Mouse (Mus musculus): Measurements from ENCODE around the gene Arhgef28. TPM values are rescaled to one million over a fixed set of nuclear protein-coding genes. Genes with fewer than 3 reads are reported as not detected.

Gene Arhgef28
- polyA plus RNA-seq, 1 experiment = 3.3 TPM

- H3K27ac ChIP-seq (ENCODE audit: insufficient read depth, low read depth, low read length) = no peak overlapping the region
- no peak overlapping the region for H3K4me3 ChIP-seq (ENCODE audit: low read depth, low read length)
- H3K4me1 ChIP-seq (ENCODE audit: control insufficient read depth, insufficient read depth, insufficient read length, low read length) = no peaks in the 10 kb centered on the region
- H3K27me3 ChIP-seq (ENCODE audit: control insufficient read depth, insufficient read depth, low read length) = no peaks in the 10 kb centered on the region
- no peaks in the 10 kb centered on the region for H3K36me3 ChIP-seq (ENCODE audit: control insufficient read depth, insufficient read depth, low read length)
- WGBS = 62% methylated on average over 4 of the region's 4 CpGs
- TF ChIP-seq POLR2A (IDR thresholded peaks at IDR 0.05; ENCODE audit: low read depth, low read length) (no peak), CTCF (IDR thresholded peaks at IDR 0.05; ENCODE audit: extremely low read depth, insufficient read length, insufficient replicate concordance, low read depth, low read length) (no peak)
These were observed 192.5 kb downstream of the Arhgef28 start for GRCm38 (mm10) chr13:98013715-98014114.

DNA sequence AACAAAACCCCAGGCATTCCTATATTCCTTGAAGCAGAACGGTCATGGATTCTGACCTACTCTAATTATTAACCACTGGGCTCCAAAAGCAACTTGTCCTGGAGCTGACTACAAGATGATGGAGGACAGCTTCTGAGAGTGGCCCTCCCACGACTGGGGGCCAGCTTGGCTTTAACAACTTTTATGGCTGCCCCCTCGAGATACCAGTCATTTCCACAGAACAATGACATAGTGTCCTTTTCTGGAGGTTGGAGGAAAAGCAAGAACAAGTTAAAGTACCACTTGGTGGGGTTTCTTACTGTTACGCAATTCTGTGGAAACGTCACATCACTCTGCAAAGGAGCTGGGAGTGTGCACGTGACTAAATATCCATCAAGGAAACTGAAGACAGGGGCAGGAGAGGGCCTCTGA lies 194.3 kb downstream of the Arhgef28 start:
- WGBS = 60% methylated on average over 6 of the region's 6 CpGs
- Histone ChIP-seq H3K4me3 (ENCODE audit: low read depth, low read length) (no peak overlapping the region), H3K4me1 (ENCODE audit: control insufficient read depth, insufficient read depth, insufficient read length, low read length) (no peaks in the 10 kb centered on the region), H3K27me3 (ENCODE audit: control insufficient read depth, insufficient read depth, low read length) (no peaks in the 10 kb centered on the region), H3K36me3 (ENCODE audit: control insufficient read depth, insufficient read depth, low read length) (no peaks in the 10 kb centered on the region), H3K27ac (ENCODE audit: insufficient read depth, low read depth, low read length) (no peak overlapping the region)
- no peak for TF ChIP-seq POLR2A (IDR thresholded peaks at IDR 0.05; ENCODE audit: low read depth, low read length)
- no peak for TF ChIP-seq CTCF (IDR thresholded peaks at IDR 0.05; ENCODE audit: extremely low read depth, insufficient read length, insufficient replicate concordance, low read depth, low read length)

- Histone ChIP-seq H3K4me3 (ENCODE audit: low read depth, low read length) (no peak overlapping the region), H3K4me1 (ENCODE audit: control insufficient read depth, insufficient read depth, insufficient read length, low read length) (no peaks in the 10 kb centered on the region), H3K27me3 (ENCODE audit: control insufficient read depth, insufficient read depth, low read length) (no peaks in the 10 kb centered on the region), H3K27ac (ENCODE audit: insufficient read depth, low read depth, low read length) (no peak overlapping the region), H3K36me3 (ENCODE audit: control insufficient read depth, insufficient read depth, low read length) (no peaks in the 10 kb centered on the region)
- WGBS = 41% methylated on average over 4 of the region's 4 CpGs
- TF ChIP-seq CTCF (IDR thresholded peaks at IDR 0.05; ENCODE audit: extremely low read depth, insufficient read length, insufficient replicate concordance, low read depth, low read length) = no peak
- TF ChIP-seq POLR2A (IDR thresholded peaks at IDR 0.05; ENCODE audit: low read depth, low read length) = no peak
These were observed 197.2 kb downstream of the Arhgef28 start for GRCm38 (mm10) chr13:98009070-98009469.

DNA sequence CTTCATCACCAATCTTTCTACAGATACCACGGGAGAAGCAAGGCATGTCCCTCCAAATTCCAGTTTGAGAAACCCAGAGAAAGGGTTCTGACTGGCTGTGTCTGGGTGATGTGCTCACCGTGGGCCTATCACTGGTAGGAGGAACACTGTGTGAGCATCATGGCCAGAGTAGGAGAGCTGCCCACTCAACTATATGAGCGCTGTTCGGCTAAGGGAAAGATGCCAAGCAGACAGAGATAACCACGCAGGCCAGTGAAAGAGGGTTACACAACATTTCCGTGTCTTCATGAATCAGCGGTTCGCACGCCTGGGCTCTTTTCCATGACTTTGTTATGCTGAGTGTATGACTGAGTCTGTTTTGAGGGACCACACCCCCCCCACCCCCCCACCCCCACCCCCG lies 197.7 kb downstream of the Arhgef28 start:
- no peak overlapping the region for H3K27ac ChIP-seq (ENCODE audit: insufficient read depth, low read depth, low read length)
- WGBS = 80% methylated on average over 9 of the region's 10 CpGs
- no peaks in the 10 kb centered on the region for H3K4me1 ChIP-seq (ENCODE audit: control insufficient read depth, insufficient read depth, insufficient read length, low read length)
- no peaks in the 10 kb centered on the region for H3K27me3 ChIP-seq (ENCODE audit: control insufficient read depth, insufficient read depth, low read length)
- TF ChIP-seq POLR2A (IDR thresholded peaks at IDR 0.05; ENCODE audit: low read depth, low read length) = no peak
- no peak for TF ChIP-seq CTCF (IDR thresholded peaks at IDR 0.05; ENCODE audit: extremely low read depth, insufficient read length, insufficient replicate concordance, low read depth, low read length)
- no peaks in the 10 kb centered on the region for H3K36me3 ChIP-seq (ENCODE audit: control insufficient read depth, insufficient read depth, low read length)
- H3K4me3 ChIP-seq (ENCODE audit: low read depth, low read length) = no peak overlapping the region

DNA sequence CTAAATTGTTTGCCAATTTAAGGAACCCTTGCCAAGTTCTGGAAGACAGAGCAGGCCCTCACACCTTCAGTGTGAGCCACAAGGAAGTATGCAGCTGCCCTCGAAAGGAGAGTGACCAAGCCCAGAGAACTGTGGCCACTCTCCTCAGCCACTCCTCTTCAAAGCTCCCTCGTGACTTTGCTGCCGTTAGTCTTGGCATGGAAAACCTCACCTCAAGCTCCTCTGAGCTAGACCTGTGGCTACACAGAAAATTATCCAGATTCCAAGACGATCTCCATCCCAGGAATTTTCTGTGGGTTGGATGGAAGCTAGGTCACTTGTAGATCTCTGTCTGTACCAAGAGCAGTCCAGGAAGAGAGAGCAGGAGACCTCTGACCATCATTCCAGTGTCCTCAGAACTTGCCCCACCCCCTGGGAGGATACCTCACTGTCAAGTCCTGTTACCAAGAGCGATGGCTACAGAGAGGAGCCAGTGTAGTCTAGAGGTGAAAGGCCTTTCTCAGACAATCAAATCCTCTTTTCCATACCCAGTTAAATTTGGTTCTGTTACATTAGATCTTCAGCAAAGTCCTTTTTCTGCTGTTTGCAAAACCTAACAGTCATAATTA lies 200.5 kb downstream of the Arhgef28 start:
- TF ChIP-seq POLR2A (IDR thresholded peaks at IDR 0.05; ENCODE audit: low read depth, low read length) (no peak), CTCF (IDR thresholded peaks at IDR 0.05; ENCODE audit: extremely low read depth, insufficient read length, insufficient replicate concordance, low read depth, low read length) (no peak)
- WGBS = 79% methylated on average over 5 of the region's 5 CpGs
- H3K4me1 ChIP-seq (ENCODE audit: control insufficient read depth, insufficient read depth, insufficient read length, low read length) = no peaks in the 10 kb centered on the region

DNA sequence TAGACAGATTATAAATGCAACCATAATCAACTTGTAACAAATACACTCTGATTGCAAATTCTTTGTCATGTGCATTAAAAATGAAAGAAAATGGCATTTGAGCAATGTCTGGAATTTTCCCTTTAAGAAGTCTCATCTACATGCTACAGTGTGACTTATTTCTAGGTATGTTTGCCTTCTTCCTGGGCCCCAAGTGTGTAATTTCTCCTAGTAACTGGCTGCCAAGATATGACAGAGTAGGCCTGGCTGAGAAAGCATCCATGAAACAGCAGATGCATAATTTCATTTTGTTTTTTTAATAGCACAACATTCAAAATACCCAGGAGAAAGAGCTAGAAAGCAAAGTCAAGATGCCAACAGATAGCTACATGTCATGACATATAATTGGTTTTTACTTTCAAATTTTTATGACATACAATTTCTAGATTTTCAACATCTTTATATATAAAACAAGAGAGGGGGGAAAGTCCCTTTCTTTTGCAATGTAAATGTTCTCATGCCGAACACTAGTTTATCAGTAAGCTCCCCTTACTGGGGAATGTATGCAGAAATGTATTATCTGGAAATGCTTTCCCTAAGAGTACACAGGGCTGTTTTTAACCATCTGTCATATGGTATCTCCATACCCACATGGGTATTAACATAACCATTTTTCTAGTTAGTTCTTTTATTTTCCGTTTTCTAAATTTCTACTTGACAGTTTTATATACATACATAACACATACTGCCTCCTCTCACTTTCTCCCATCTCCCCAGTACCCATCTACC lies 201.4 kb downstream of the Arhgef28 start:
- no peak overlapping the region for H3K4me3 ChIP-seq (ENCODE audit: low read depth, low read length)
- H3K27ac ChIP-seq (ENCODE audit: insufficient read depth, low read depth, low read length) = no peak overlapping the region
- no peaks in the 10 kb centered on the region for H3K27me3 ChIP-seq (ENCODE audit: control insufficient read depth, insufficient read depth, low read length)
- TF ChIP-seq CTCF (IDR thresholded peaks at IDR 0.05; ENCODE audit: extremely low read depth, insufficient read length, insufficient replicate concordance, low read depth, low read length) = no peak
- TF ChIP-seq POLR2A (IDR thresholded peaks at IDR 0.05; ENCODE audit: low read depth, low read length) = no peak
- H3K36me3 ChIP-seq (ENCODE audit: control insufficient read depth, insufficient read depth, low read length) = no peaks in the 10 kb centered on the region
- H3K4me1 ChIP-seq (ENCODE audit: control insufficient read depth, insufficient read depth, insufficient read length, low read length) = no peaks in the 10 kb centered on the region
- WGBS = 75% methylated on average over 2 of the region's 2 CpGs

More for the DNA sequence above, 200.5 kb downstream of the Arhgef28 start:
- Histone ChIP-seq H3K4me3 (ENCODE audit: low read depth, low read length) (no peak overlapping the region), H3K36me3 (ENCODE audit: control insufficient read depth, insufficient read depth, low read length) (no peaks in the 10 kb centered on the region), H3K27me3 (ENCODE audit: control insufficient read depth, insufficient read depth, low read length) (no peaks in the 10 kb centered on the region), H3K27ac (ENCODE audit: insufficient read depth, low read depth, low read length) (no peak overlapping the region)

DNA sequence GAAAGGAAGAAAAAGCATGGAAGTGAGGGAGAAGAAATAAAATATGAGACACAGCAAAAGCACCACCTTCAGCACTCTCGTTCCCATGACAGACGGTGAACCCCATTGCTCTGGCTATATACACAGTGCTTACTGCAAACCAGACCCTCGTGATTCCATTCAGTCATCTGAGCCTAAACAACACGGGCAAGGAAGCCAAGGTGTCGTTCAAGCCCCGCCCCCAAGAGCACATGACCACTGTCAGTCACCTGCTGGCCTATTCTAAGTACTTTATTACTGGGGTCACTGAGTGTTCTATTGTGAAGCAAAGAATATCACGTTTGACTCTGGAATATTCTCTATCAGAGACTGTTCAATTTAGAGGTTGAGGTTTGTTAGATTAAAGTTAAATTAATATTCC lies 202.5 kb downstream of the Arhgef28 start:
- Histone ChIP-seq H3K27ac (ENCODE audit: insufficient read depth, low read depth, low read length) (no peak overlapping the region), H3K4me3 (ENCODE audit: low read depth, low read length) (no peak overlapping the region), H3K36me3 (ENCODE audit: control insufficient read depth, insufficient read depth, low read length) (no peaks in the 10 kb centered on the region), H3K4me1 (ENCODE audit: control insufficient read depth, insufficient read depth, insufficient read length, low read length) (no peaks in the 10 kb centered on the region), H3K27me3 (ENCODE audit: control insufficient read depth, insufficient read depth, low read length) (no peaks in the 10 kb centered on the region)
- WGBS = 48% methylated on average over 7 of the region's 7 CpGs
- TF ChIP-seq POLR2A (IDR thresholded peaks at IDR 0.05; ENCODE audit: low read depth, low read length) = no peak
- no peak for TF ChIP-seq CTCF (IDR thresholded peaks at IDR 0.05; ENCODE audit: extremely low read depth, insufficient read length, insufficient replicate concordance, low read depth, low read length)
